ENCODE assay signal across 8 mouse cellular contexts in genomic region chr15:86053890-86054536, GRCm38 (mm10). TPM values are rescaled to one million over a fixed set of nuclear protein-coding genes. Genes with fewer than 3 reads are reported as not detected.
DNase-seq lines count a peak whose midpoint lies in the region; ATAC-seq and TF ChIP-seq lines count a peak whose summit lies in the region.

No protein-coding gene starts in this region.

- no peaks in the 10 kb centered on the region for H3K36me3 ChIP-seq in kidney, embryonic 16.5 days (ENCODE audit: insufficient read depth, low read length)
- H3K36me3 ChIP-seq in hindbrain, embryonic 16.5 days (ENCODE audit: control insufficient read depth, insufficient read depth, low read length) = no peaks in the 10 kb centered on the region
- H3K36me3 ChIP-seq in midbrain, embryonic 14.5 days (ENCODE audit: control insufficient read depth, insufficient read depth, low read length) = no peaks in the 10 kb centered on the region

- DNase-seq in kidney, adult 11 months = peak; percentile 66
- DNase-seq in cerebellum, adult 2 months = peak; percentile 76 to 89
- DNase-seq in forelimb bud, embryonic 11.5 days (ENCODE audit: low read depth, low spot score) = peak; percentile 82
- peak; percentile 84 to 90 for DNase-seq in left cerebral cortex, postnatal 25 days (ENCODE audit: low spot score in 2 of 2)
- DNase-seq in midbrain, embryonic 14.5 days = peak; percentile 92
- DNase-seq in spleen, postnatal 10 days (ENCODE audit: low spot score in 2 of 2) = peak; percentile 90 to 91

- no peak; the same call in 1 of the 2 replicates for ATAC-seq in kidney, embryonic 16.5 days (ENCODE audit: low FRiP score, low TSS enrichment)
- peak; percentile 47 for ATAC-seq in hindbrain, embryonic 16.5 days
- ATAC-seq in midbrain, embryonic 14.5 days (ENCODE audit: low FRiP score, low TSS enrichment) = peak; percentile 25; the same call in 1 of the 2 replicates

- H3K4me3 ChIP-seq in kidney, embryonic 16.5 days (ENCODE audit: low read length) = no peak overlapping the region
- H3K4me3 ChIP-seq in cerebellum, adult 2 months (replicated peaks; ENCODE audit: insufficient read depth, low read depth, low read length) = no peak overlapping the region
- H3K4me3 ChIP-seq in hindbrain, embryonic 16.5 days (ENCODE audit: low read length) = no peak overlapping the region
- H3K4me3 ChIP-seq in midbrain, embryonic 14.5 days (replicated peaks; ENCODE audit: low read depth, low read length) = no peak overlapping the region

- H3K4me2 ChIP-seq in kidney, embryonic 16.5 days (replicated peaks; ENCODE audit: low read depth, low read length) = no peak overlapping the region
- no peak overlapping the region for H3K4me2 ChIP-seq in hindbrain, embryonic 16.5 days (ENCODE audit: low read length)
- H3K4me2 ChIP-seq in midbrain, embryonic 14.5 days (ENCODE audit: low read length) = no peak overlapping the region

- H3K9me3 ChIP-seq in kidney, embryonic 16.5 days (ENCODE audit: low read length) = no peaks in the 10 kb centered on the region; the same call in 1 of the 2 replicates
- H3K9me3 ChIP-seq in hindbrain, embryonic 16.5 days (ENCODE audit: control insufficient read depth, low read length) = no peaks in the 10 kb centered on the region
- H3K9me3 ChIP-seq in midbrain, embryonic 14.5 days (ENCODE audit: control insufficient read depth, low read length) = no peaks in the 10 kb centered on the region

- no peak for TF ChIP-seq POLR2A in cerebellum, adult 2 months (IDR thresholded peaks at IDR 0.05; ENCODE audit: borderline replicate concordance, insufficient read depth, low read length)

- H3K27ac ChIP-seq in kidney, embryonic 16.5 days (ENCODE audit: low read length) = no peak overlapping the region
- no peak overlapping the region for H3K27ac ChIP-seq in cerebellum, adult 2 months (ENCODE audit: insufficient read depth, low read length)
- no peak overlapping the region for H3K27ac ChIP-seq in hindbrain, embryonic 16.5 days (ENCODE audit: low read depth, low read length)
- no peak overlapping the region for H3K27ac ChIP-seq in midbrain, embryonic 14.5 days (replicated peaks; ENCODE audit: low read depth, low read length)

- TF ChIP-seq CTCF in cerebellum, adult 2 months (IDR thresholded peaks at IDR 0.05; ENCODE audit: borderline replicate concordance, insufficient read depth, low read depth, low read length) = peak; percentile 99

- no peak overlapping the region for H3K9ac ChIP-seq in kidney, embryonic 16.5 days (replicated peaks; ENCODE audit: low read length)
- no peak overlapping the region for H3K9ac ChIP-seq in hindbrain, embryonic 16.5 days (ENCODE audit: low read depth, low read length)
- H3K9ac ChIP-seq in midbrain, embryonic 14.5 days (replicated peaks; ENCODE audit: low read length) = no peak overlapping the region

- 44% methylated on average over 2 of the region's 2 CpGs for WGBS in kidney, embryonic 16.5 days
- WGBS in cerebellum, adult 2 months = 24% methylated on average over 2 of the region's 2 CpGs
- 42% methylated on average over 2 of the region's 2 CpGs for WGBS in hindbrain, embryonic 16.5 days
- 31% methylated on average over 2 of the region's 2 CpGs for WGBS in midbrain, embryonic 14.5 days

- intact Hi-C loops in left cerebral cortex, postnatal 25 days (cut with DNase I) = loop anchor here (1.0 kb wide), 2 partner anchors 70 to 81 kb away; no protein-coding TSS in a partner anchor

- H3K27me3 ChIP-seq in kidney, embryonic 16.5 days (ENCODE audit: insufficient read depth, low read length) = no peaks in the 10 kb centered on the region
- no peaks in the 10 kb centered on the region for H3K27me3 ChIP-seq in cerebellum, adult 2 months (ENCODE audit: control insufficient read depth, insufficient read depth, low read length)
- H3K27me3 ChIP-seq in hindbrain, embryonic 16.5 days (replicated peaks; ENCODE audit: control insufficient read depth, insufficient read depth, low read length) = no peaks in the 10 kb centered on the region
- H3K27me3 ChIP-seq in midbrain, embryonic 14.5 days (ENCODE audit: control insufficient read depth, insufficient read depth, low read length) = no peaks in the 10 kb centered on the region

- H3K4me1 ChIP-seq in kidney, embryonic 16.5 days (ENCODE audit: insufficient read depth, low read length) = peaks cover 23% of the 10 kb centered on the region
- H3K4me1 ChIP-seq in cerebellum, adult 2 months (ENCODE audit: control insufficient read depth, insufficient read depth, low read length) = peaks cover 31% of the 10 kb centered on the region
- H3K4me1 ChIP-seq in hindbrain, embryonic 16.5 days (ENCODE audit: control insufficient read depth, insufficient read depth, low read depth, low read length) = peaks cover 10% of the 10 kb centered on the region
- H3K4me1 ChIP-seq in midbrain, embryonic 14.5 days (ENCODE audit: control insufficient read depth, insufficient read depth, low read length) = peaks cover 7% of the 10 kb centered on the region

RNA-seq across cellular contexts. Expression of gene Gramd4, which starts 3.5 kb away (rescaled TPM):
- 12.1 and 14.9 TPM in 2 replicates for polyA plus RNA-seq in kidney, embryonic 16.5 days (2015; fragmentation: Nextera tagmentation; extraction: Ambion mirVana)
- 36.0 and 40.4 TPM in 2 replicates for polyA plus RNA-seq in cerebellum, adult 2 months (2012; rRNA removed)
- polyA plus RNA-seq in hindbrain, embryonic 16.5 days (2015; fragmentation: Nextera tagmentation; extraction: Ambion mirVana) = 18.4 and 30.4 TPM in 2 replicates
- 10 to 100 TPM; 42.0 to 47.6 TPM for total RNA-seq in left cerebral cortex, postnatal 25 days (2021)
- polyA plus RNA-seq in midbrain, embryonic 14.5 days (2014; fragmentation: Nextera tagmentation; extraction: Ambion mirVana) = 29.5 and 31.0 TPM in 2 replicates

RNA-seq across cellular contexts. Expression of gene Celsr1, which starts 20.4 kb away (rescaled TPM):
- 3.5 and 3.9 TPM in 2 replicates for polyA plus RNA-seq in kidney, embryonic 16.5 days (2015; fragmentation: Nextera tagmentation; extraction: Ambion mirVana)
- 0.49 and 0.60 TPM in 2 replicates for polyA plus RNA-seq in cerebellum, adult 2 months (2012; rRNA removed)
- polyA plus RNA-seq in hindbrain, embryonic 16.5 days (2015; fragmentation: Nextera tagmentation; extraction: Ambion mirVana) = 0.76 and 1.2 TPM in 2 replicates
- total RNA-seq in left cerebral cortex, postnatal 25 days (2021) = 1 to 10 TPM; 3.1 to 3.9 TPM
- 2.9 and 3.5 TPM in 2 replicates for polyA plus RNA-seq in midbrain, embryonic 14.5 days (2014; fragmentation: Nextera tagmentation; extraction: Ambion mirVana)
